Mouse (Mus musculus): ENCODE results near the gene Chn2. TPM values are rescaled to one million over a fixed set of nuclear protein-coding genes. Genes with fewer than 3 reads are reported as not detected.

Gene Chn2
- polyA plus RNA-seq, 1 experiment, result 22.8 TPM

GRCm38 (mm10) chr6:54096836-54097235 is 57.5 kb downstream of the Chn2 start:
- DNase-seq, result no peak

GRCm38 (mm10) chr6:54098339-54098738 is 59.0 kb downstream of the Chn2 start:
- H3K4me1 ChIP-seq (ENCODE audit: control insufficient read depth, insufficient read depth, low read length), result peaks cover 4% of the 10 kb centered on the region; the same call in 1 of the 2 replicates
- TF ChIP-seq CTCF (conservative IDR thresholded peaks at IDR 0.05; ENCODE audit: insufficient read depth, insufficient read length, low read depth, low read length) (no peak), POLR2A (IDR thresholded peaks at IDR 0.05; ENCODE audit: low read depth, low read length) (no peak)
- H3K4me3 ChIP-seq (ENCODE audit: insufficient read depth, low read depth, low read length), result no peak overlapping the region
- H3K36me3 ChIP-seq (ENCODE audit: control insufficient read depth, insufficient read depth, low read length), result no peaks in the 10 kb centered on the region
- WGBS, result 92% methylated on average over 6 of the region's 6 CpGs
- H3K27me3 ChIP-seq (replicated peaks; ENCODE audit: control insufficient read depth, insufficient read depth, low read length), result no peaks in the 10 kb centered on the region
- no peak for DNase-seq
- no peak overlapping the region for H3K27ac ChIP-seq (ENCODE audit: insufficient read depth, low read depth, low read length)

More at GRCm38 (mm10) chr6:54096836-54097235, 57.5 kb downstream of the Chn2 start:
- Histone ChIP-seq H3K4me3 (ENCODE audit: insufficient read depth, low read depth, low read length) (no peak overlapping the region), H3K27ac (ENCODE audit: insufficient read depth, low read depth, low read length) (no peak overlapping the region), H3K36me3 (ENCODE audit: control insufficient read depth, insufficient read depth, low read length) (no peaks in the 10 kb centered on the region), H3K4me1 (ENCODE audit: control insufficient read depth, insufficient read depth, low read length) (peaks cover 4% of the 10 kb centered on the region; the same call in 1 of the 2 replicates), H3K27me3 (replicated peaks; ENCODE audit: control insufficient read depth, insufficient read depth, low read length) (no peaks in the 10 kb centered on the region)
- TF ChIP-seq CTCF (conservative IDR thresholded peaks at IDR 0.05; ENCODE audit: insufficient read depth, insufficient read length, low read depth, low read length), result no peak
- 75% methylated on average over 7 of the region's 7 CpGs for WGBS

- DNase-seq, result peak; percentile 72
- no peak overlapping the region for H3K27ac ChIP-seq (ENCODE audit: insufficient read depth, low read depth, low read length)
- TF ChIP-seq POLR2A (IDR thresholded peaks at IDR 0.05; ENCODE audit: low read depth, low read length) (no peak), CTCF (conservative IDR thresholded peaks at IDR 0.05; ENCODE audit: insufficient read depth, insufficient read length, low read depth, low read length) (no peak)
- no peak overlapping the region for H3K4me3 ChIP-seq (ENCODE audit: insufficient read depth, low read depth, low read length)
- peaks cover 4% of the 10 kb centered on the region; the same call in 1 of the 2 replicates for H3K4me1 ChIP-seq (ENCODE audit: control insufficient read depth, insufficient read depth, low read length)
- no peaks in the 10 kb centered on the region for H3K36me3 ChIP-seq (ENCODE audit: control insufficient read depth, insufficient read depth, low read length)
- WGBS, result 25% methylated on average over 6 of the region's 6 CpGs
- H3K27me3 ChIP-seq (replicated peaks; ENCODE audit: control insufficient read depth, insufficient read depth, low read length), result no peaks in the 10 kb centered on the region
These were observed 60.3 kb downstream of the Chn2 start for GRCm38 (mm10) chr6:54099659-54100058.

GRCm38 (mm10) chr6:54102210-54102609 is 62.9 kb downstream of the Chn2 start:
- DNase-seq, result no peak
- H3K4me1 ChIP-seq (ENCODE audit: control insufficient read depth, insufficient read depth, low read length), result peaks cover 4% of the 10 kb centered on the region; the same call in 1 of the 2 replicates
- TF ChIP-seq CTCF (conservative IDR thresholded peaks at IDR 0.05; ENCODE audit: insufficient read depth, insufficient read length, low read depth, low read length) (no peak), POLR2A (IDR thresholded peaks at IDR 0.05; ENCODE audit: low read depth, low read length) (no peak)
- no peak overlapping the region for H3K27ac ChIP-seq (ENCODE audit: insufficient read depth, low read depth, low read length)
- 81% methylated on average over 4 of the region's 4 CpGs for WGBS
- no peaks in the 10 kb centered on the region for H3K27me3 ChIP-seq (replicated peaks; ENCODE audit: control insufficient read depth, insufficient read depth, low read length)
- no peaks in the 10 kb centered on the region for H3K36me3 ChIP-seq (ENCODE audit: control insufficient read depth, insufficient read depth, low read length)
- no peak overlapping the region for H3K4me3 ChIP-seq (ENCODE audit: insufficient read depth, low read depth, low read length)

DNA sequence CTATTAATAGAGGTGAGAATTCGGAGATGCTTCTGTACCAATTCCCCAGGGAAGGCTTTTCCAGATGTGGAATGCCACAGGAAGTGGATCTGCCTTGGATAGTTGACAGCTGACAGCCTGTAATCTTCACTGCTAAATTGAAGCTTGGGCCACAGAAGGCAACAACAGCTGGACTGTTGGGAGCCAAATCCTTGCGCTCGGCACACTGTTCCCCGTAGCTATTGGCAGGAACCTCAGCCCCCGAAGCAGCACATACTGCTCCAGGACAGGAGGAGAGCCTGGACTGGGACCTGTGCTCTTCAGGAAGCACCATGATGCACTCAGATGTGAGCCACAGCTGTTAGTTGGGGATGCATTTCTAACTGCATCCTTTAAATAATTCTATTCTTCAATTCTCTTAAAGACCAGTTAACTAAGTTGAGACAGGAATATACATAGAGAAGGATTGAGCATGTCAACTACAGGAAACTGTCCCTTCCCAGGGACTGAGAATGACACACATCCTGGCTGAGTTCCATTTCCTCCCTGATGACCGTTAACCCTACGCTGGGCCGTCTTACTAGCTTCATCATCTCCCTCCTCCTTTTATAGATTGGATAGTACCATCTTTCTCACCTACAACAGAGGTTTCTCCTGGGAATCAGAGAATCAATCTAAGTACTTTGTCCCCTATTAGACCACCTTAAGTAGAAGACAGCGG is 64.1 kb downstream of the Chn2 start:
- TF ChIP-seq POLR2A (IDR thresholded peaks at IDR 0.05; ENCODE audit: low read depth, low read length) (no peak), CTCF (conservative IDR thresholded peaks at IDR 0.05; ENCODE audit: insufficient read depth, insufficient read length, low read depth, low read length) (no peak)
- Histone ChIP-seq H3K4me3 (ENCODE audit: insufficient read depth, low read depth, low read length) (no peak overlapping the region), H3K27me3 (replicated peaks; ENCODE audit: control insufficient read depth, insufficient read depth, low read length) (no peaks in the 10 kb centered on the region), H3K36me3 (ENCODE audit: control insufficient read depth, insufficient read depth, low read length) (no peaks in the 10 kb centered on the region), H3K27ac (ENCODE audit: insufficient read depth, low read depth, low read length) (no peak overlapping the region), H3K4me1 (ENCODE audit: control insufficient read depth, insufficient read depth, low read length) (peaks cover 4% of the 10 kb centered on the region; the same call in 1 of the 2 replicates)
- DNase-seq, result peak; percentile 45
- 70% methylated on average over 9 of the region's 9 CpGs for WGBS

DNA sequence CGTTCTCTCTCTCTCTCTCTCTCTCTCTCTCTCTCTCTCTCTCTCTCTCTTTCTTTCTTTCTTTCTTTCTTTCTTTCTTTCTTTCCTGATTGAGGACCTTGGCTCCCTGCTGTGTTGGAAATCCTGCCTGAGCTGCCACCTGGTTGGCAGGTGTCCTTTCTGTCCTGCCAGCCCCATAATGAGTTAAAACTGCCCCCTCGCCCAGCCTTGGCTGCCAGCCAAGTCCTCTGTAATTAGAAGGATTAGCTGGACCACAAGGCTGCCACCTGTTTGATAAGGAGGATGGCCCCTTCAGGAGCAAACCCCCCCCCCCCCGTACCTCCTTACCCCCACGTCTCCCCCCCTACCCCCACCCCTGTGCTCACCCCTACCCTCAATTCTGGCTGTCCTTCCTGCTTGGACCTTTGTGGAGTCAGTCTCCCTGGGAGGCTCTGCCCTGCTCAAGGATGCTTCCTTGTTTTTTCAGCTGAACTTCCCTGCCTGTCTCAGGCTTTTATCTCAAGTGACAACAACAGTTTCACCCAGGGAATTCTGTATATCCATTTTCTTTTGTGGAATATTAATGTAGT is 72.1 kb downstream of the Chn2 start:
- TF ChIP-seq POLR2A (IDR thresholded peaks at IDR 0.05; ENCODE audit: low read depth, low read length), result no peak
- TF ChIP-seq CTCF (conservative IDR thresholded peaks at IDR 0.05; ENCODE audit: insufficient read depth, insufficient read length, low read depth, low read length), result no peak
- Histone ChIP-seq H3K27me3 (replicated peaks; ENCODE audit: control insufficient read depth, insufficient read depth, low read length) (no peaks in the 10 kb centered on the region), H3K4me3 (ENCODE audit: insufficient read depth, low read depth, low read length) (no peak overlapping the region), H3K36me3 (ENCODE audit: control insufficient read depth, insufficient read depth, low read length) (no peaks in the 10 kb centered on the region), H3K4me1 (ENCODE audit: control insufficient read depth, insufficient read depth, low read length) (no peaks in the 10 kb centered on the region), H3K27ac (ENCODE audit: insufficient read depth, low read depth, low read length) (no peak overlapping the region)
- WGBS, result 25% methylated on average over 4 of the region's 4 CpGs
- DNase-seq, result no peak

- TF ChIP-seq POLR2A (IDR thresholded peaks at IDR 0.05; ENCODE audit: low read depth, low read length), result no peak
- TF ChIP-seq CTCF (conservative IDR thresholded peaks at IDR 0.05; ENCODE audit: insufficient read depth, insufficient read length, low read depth, low read length), result no peak
- no peak for DNase-seq
- H3K27ac ChIP-seq (ENCODE audit: insufficient read depth, low read depth, low read length), result no peak overlapping the region
- 87% methylated on average over 5 of the region's 5 CpGs for WGBS
- no peaks in the 10 kb centered on the region for H3K27me3 ChIP-seq (replicated peaks; ENCODE audit: control insufficient read depth, insufficient read depth, low read length)
- H3K36me3 ChIP-seq (ENCODE audit: control insufficient read depth, insufficient read depth, low read length), result no peaks in the 10 kb centered on the region
- no peaks in the 10 kb centered on the region for H3K4me1 ChIP-seq (ENCODE audit: control insufficient read depth, insufficient read depth, low read length)
- no peak overlapping the region for H3K4me3 ChIP-seq (ENCODE audit: insufficient read depth, low read depth, low read length)
These were observed 74.0 kb downstream of the Chn2 start for GRCm38 (mm10) chr6:54113338-54113737.

Data from kidney, adult 2 months (tissue).